Mouse (Mus musculus) CD4-positive naive resting alpha-beta T cell, adult 57 days (primary cell): ENCODE measurements around the gene Msantd4. TPM values are rescaled to one million over a fixed set of nuclear protein-coding genes. Genes with fewer than 3 reads are reported as not detected.

Source experiments
- total RNA-seq: library from RNA; stranded (reverse); gene quantifications from one replicate; pipeline ENCODE4 v1.2.4, GENCODE M21; 2023

Msantd4 gene
- 11.8 TPM for total RNA-seq

GRCm38 (mm10) chr9:4375828-4376639 lies at the start of gene Msantd4:
Msantd4 (plus strand) TSS chr9:4376562.

Other genes with a start within 250 kb of the Msantd4 start
- 12.9 TPM for gene Aasdhppt, start 67.1 kb upstream of the Msantd4 start, total RNA-seq
- 3.1 TPM for gene Kbtbd3, start 66.7 kb upstream of the Msantd4 start, total RNA-seq